Mouse (Mus musculus) erythroblast, embryonic 14.5 days (primary cell): ENCODE measurements around the gene Ces4a. TPM values are rescaled to one million over a fixed set of nuclear protein-coding genes. Genes with fewer than 3 reads are reported as not detected.
"Not testable (repeated sequence)": the region's sequence is repeated elsewhere in the genome, so short reads cannot be mapped to it uniquely, and the experiment has no call there.

Source experiments
- H3K27me3 ChIP-seq: 2 replicates; pipeline ENCODE4 v1.6.1; 2012; ENCODE audit warnings: inconsistent platforms; ENCODE audit not compliant: control insufficient read depth
- H3K36me3 ChIP-seq: 2 replicates; pipeline ENCODE4 v1.6.1; 2012; ENCODE audit warnings: mild to moderate bottlenecking, inconsistent platforms; ENCODE audit not compliant: control insufficient read depth
- H3K4me1 ChIP-seq: 2 replicates; pipeline ENCODE4 v1.6.1; 2012; ENCODE audit warnings: inconsistent platforms; ENCODE audit not compliant: control insufficient read depth
- H3K4me3 ChIP-seq: replicated peaks from 2 replicates; pipeline ENCODE3; 2012; ENCODE audit warnings: moderate library complexity, mild to moderate bottlenecking, inconsistent platforms
- H3K9me3 ChIP-seq: 2 replicates; pipeline ENCODE4 v1.6.1; 2012; ENCODE audit warnings: low read length, inconsistent platforms, mixed read lengths; ENCODE audit not compliant: control insufficient read depth
- GATA1 ChIP-seq: IDR thresholded peaks from 2 replicates; pipeline ENCODE4 v1.6.1; 2012; ENCODE audit warnings: low read length, inconsistent platforms, mixed read lengths
- TAL1 ChIP-seq: IDR thresholded peaks from 3 replicates; pipeline ENCODE4 v1.6.1; 2012; ENCODE audit warnings: low read length, inconsistent platforms, mixed read lengths
- polyA plus RNA-seq: library from polyadenylated mRNA; stranded (reverse); fragments of >175 nt; gene quantifications from 2 replicates; pipeline ENCODE4 v1.2.3, GENCODE M21; 2012

Ces4a gene
- not detected in 2 replicates for polyA plus RNA-seq

DNA sequence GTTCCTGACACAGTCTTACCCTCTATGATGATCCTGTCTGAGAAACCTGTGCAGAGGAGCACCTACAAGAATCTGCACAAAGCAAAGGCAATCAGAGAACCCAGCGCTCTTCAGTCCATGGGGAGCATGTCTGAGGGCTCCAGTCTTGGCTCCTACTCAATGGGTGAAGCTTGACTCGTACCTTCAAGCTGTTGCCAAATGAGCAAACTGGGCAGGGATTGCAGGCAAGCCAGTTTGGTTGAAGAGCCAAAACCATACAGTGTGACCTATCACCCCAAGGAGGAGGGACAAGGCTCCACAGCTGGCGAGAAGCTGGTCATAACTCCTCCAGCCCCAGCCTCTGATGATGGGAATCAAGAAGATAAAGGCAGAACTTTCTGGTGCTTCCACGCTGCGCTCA is at the start of gene Ces4a:
TSS of gene Ces4a (plus strand) at position 292 of the 400 bp plus-strand sequence.
- H3K9me3 ChIP-seq: no peaks in the 10 kb centered on the region
- no peaks in the 10 kb centered on the region for H3K4me1 ChIP-seq
- no peaks in the 10 kb centered on the region for H3K27me3 ChIP-seq
- no peak within 1 kb of the TSS for H3K4me3 ChIP-seq
- H3K36me3 ChIP-seq: no peaks in the 10 kb centered on the region
- TF ChIP-seq TAL1 (no peak), GATA1 (no peak)

DNA sequence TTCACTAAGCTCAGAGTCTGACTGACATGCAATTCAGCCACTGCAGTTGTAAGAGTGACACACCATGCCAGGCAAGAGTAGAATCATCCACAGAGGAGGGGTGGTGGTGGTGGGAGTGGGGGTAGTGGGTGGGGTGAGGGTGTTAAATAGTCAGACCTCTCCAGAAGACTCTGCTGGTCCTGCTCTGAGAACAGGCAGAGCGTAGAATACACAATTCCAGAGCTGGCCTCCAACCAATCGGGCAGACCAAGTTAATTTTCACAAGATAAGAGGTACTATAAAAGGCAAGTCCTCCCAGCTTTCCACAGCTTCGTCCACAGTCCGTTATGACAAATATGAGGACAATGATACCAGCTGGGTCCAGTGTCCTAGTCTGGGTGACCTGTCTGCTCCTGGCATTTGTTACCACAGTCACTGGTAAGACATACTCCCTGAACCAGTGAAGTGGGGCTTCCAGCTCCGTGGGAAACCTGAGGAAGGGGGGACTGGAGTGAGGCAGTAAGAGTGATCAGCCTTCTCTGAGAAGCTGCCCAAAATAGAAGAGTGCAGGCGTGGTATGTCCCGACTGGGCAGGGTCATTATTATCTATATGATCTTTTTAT is 48.0 kb upstream of the Ces4a start, which contains the start of gene Ces3b:
TSS of gene Ces3b (plus strand) at position 305 of the 602 bp plus-strand sequence.
- no peaks in the 10 kb centered on the region for H3K36me3 ChIP-seq
- no peak for TF ChIP-seq GATA1
- TF ChIP-seq TAL1: no peak
- no peaks in the 10 kb centered on the region for H3K27me3 ChIP-seq
- no peaks in the 10 kb centered on the region for H3K4me1 ChIP-seq
- H3K4me3 ChIP-seq: no peak within 1 kb of the TSS
- no peaks in the 10 kb centered on the region for H3K9me3 ChIP-seq

DNA sequence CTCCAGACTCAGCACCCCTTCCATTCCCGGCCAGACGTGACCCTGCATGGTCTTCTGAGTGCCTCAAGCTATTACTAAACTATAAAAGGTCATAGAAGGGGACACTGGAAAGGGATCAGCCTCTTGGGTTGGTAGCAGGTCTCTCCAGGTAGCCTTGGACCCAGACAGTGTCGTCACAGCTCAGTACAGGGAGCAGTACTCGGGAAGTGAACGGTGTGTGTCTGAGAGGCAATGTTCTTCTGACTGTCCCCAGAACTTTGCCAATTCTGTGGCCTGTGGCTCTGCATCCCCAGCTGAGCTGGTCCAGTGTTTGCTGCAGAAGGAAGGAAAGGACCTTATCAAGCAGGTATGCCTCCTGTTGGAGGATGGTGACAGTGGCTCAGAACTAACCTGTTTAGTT is 43.4 kb upstream of the Ces4a start:
- H3K36me3 ChIP-seq, H3K4me3 ChIP-seq, H3K27me3 ChIP-seq, H3K4me1 ChIP-seq, H3K9me3 ChIP-seq: not testable (repeated sequence)

DNA sequence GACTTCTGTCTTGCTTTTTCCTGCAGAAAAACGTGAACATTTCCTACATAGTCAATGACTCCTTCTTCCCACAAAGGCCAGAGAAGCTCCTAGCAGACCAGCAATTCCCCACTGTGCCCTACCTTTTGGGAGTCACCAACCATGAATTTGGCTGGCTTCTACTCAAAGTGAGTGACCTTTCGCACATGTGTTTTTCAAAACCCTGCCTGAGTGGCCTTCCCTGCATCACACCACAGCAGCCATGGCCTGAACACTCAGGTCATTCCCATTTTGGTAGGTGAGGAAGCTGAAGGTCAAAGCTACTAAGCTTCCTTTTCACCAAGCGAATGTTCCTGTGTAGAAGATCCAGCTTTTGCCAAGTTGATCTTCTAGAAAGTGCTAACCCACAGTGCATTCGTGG is 43.0 kb upstream of the Ces4a start:
- TF ChIP-seq GATA1: no peak
- no peak for TF ChIP-seq TAL1
- Histone ChIP-seq H3K4me3 (no peak overlapping the region), H3K4me1 (no peaks in the 10 kb centered on the region), H3K36me3 (no peaks in the 10 kb centered on the region), H3K9me3 (no peaks in the 10 kb centered on the region), H3K27me3 (no peaks in the 10 kb centered on the region)

GRCm38 (mm10) chr8:105093992-105094391 is 37.6 kb upstream of the Ces4a start:
- no peak overlapping the region for H3K4me3 ChIP-seq
- H3K27me3 ChIP-seq: no peaks in the 10 kb centered on the region
- H3K36me3 ChIP-seq: no peaks in the 10 kb centered on the region
- no peak for TF ChIP-seq GATA1
- no peak for TF ChIP-seq TAL1
- H3K9me3 ChIP-seq: no peaks in the 10 kb centered on the region
- no peaks in the 10 kb centered on the region for H3K4me1 ChIP-seq

DNA sequence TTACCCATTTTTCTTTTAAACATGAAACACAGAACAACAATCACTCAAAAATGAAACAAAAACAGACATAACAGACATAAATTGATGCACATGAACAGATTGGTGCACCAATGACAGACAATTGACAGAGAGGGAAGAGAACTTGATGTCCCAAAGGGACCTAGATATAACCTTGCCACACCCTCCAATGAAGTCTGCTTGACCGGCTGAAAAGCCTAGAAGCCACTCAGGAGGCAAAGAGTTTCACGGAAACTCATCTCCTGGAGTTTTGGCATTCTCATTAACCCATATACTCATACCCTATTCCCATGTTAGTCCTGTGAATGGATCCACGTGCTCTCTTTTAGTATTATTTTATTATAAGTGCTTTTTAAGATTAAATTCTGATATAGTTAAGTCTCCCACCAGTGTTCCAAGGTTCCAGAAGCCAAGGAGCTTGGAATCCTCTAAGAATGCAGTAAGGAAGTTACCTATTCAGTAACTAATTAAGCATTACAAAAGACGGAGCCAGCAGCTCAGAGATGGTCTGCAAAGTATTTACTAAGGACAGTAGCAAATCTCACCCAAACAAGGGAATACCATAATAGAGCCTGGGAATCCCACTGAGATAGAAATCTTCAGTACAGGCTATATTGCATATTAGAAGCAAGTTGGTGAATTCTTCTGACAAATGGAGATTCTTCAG is 29.4 kb upstream of the Ces4a start:
- H3K27me3 ChIP-seq, H3K9me3 ChIP-seq, H3K36me3 ChIP-seq, H3K4me1 ChIP-seq, H3K4me3 ChIP-seq: not testable (repeated sequence)

GRCm38 (mm10) chr8:105103701-105104100 is 27.9 kb upstream of the Ces4a start:
- not testable (repeated sequence) for H3K4me3 ChIP-seq, H3K27me3 ChIP-seq, H3K9me3 ChIP-seq, H3K36me3 ChIP-seq, H3K4me1 ChIP-seq

DNA sequence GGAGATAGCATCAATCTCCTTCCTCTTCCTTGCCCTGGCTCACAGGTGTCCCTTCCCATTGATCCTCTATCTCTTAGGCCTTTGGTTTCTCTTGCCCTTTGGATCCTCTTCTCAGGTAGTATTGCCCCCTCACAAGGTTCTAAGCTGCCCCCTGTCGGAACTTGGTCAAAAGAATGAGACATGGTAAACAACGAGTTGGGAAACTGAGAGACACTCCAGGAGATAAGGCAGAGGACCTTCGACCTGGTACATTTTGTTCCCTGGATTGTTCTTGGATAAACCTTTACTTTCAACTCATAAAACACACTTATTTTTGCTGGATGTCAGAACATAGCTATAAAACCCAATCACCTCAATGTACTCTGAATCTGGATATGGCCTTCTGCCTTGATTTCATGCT is 27.4 kb upstream of the Ces4a start:
- H3K27me3 ChIP-seq: no peaks in the 10 kb centered on the region
- H3K4me3 ChIP-seq: no peak overlapping the region
- no peaks in the 10 kb centered on the region for H3K4me1 ChIP-seq
- H3K9me3 ChIP-seq: peaks cover 2% of the 10 kb centered on the region; the same call in 1 of the 2 replicates
- no peaks in the 10 kb centered on the region for H3K36me3 ChIP-seq
- TF ChIP-seq GATA1 (no peak), TAL1 (no peak)

GRCm38 (mm10) chr8:105129864-105130263 is 1.7 kb upstream of the Ces4a start:
- Histone ChIP-seq H3K9me3 (no peaks in the 10 kb centered on the region), H3K4me3 (no peak overlapping the region), H3K27me3 (no peaks in the 10 kb centered on the region), H3K4me1 (no peaks in the 10 kb centered on the region), H3K36me3 (no peaks in the 10 kb centered on the region)
- no peak for TF ChIP-seq TAL1
- TF ChIP-seq GATA1: no peak

- Histone ChIP-seq H3K27me3 (peaks cover 6% of the 10 kb centered on the region), H3K36me3 (no peaks in the 10 kb centered on the region), H3K9me3 (no peaks in the 10 kb centered on the region), H3K4me3 (no peak overlapping the region), H3K4me1 (no peaks in the 10 kb centered on the region)
- no peak for TF ChIP-seq TAL1
- TF ChIP-seq GATA1: no peak
Measured at GRCm38 (mm10) chr8:105138423-105138822, 6.8 kb downstream of the Ces4a start.
